Mouse (Mus musculus): Measurements from ENCODE around the gene Siglech. TPM values are rescaled to one million over a fixed set of nuclear protein-coding genes. Genes with fewer than 3 reads are reported as not detected.

The Siglech gene
- polyA plus RNA-seq, 1 experiment from 2014 or later: 0.14 TPM

DNA sequence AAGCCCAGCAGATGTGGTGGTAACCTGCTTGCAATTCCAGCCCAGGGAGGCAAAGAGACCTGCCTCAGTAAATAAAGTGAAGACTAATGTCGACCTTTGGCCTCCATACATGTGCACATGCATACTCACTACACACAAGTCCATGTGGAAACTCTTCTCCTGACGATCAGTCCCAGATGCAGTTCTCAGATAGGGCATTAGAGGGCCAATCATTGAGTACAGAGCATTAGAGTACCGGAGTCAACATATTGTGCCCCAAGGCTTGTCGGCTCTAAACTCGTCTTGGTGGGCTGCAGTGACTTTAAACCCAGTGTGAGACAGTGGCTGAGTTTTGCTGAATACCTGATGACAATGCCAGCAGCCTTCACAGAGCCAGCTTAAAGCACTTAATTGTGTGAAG lies 56.5 kb downstream of the Siglech start:
- H3K4me3 ChIP-seq (ENCODE audit: low read length): no peak overlapping the region
- 84% methylated on average over 5 of the region's 5 CpGs for WGBS
- no peak for ATAC-seq (ENCODE audit: low FRiP score, low TSS enrichment)
- no peak overlapping the region for H3K27ac ChIP-seq (ENCODE audit: low read depth, low read length)
- H3K27me3 ChIP-seq (ENCODE audit: control insufficient read depth, insufficient read depth, low read length): no peaks in the 10 kb centered on the region
- no peaks in the 10 kb centered on the region for H3K9me3 ChIP-seq (ENCODE audit: control insufficient read depth, low read length)
- H3K4me1 ChIP-seq (ENCODE audit: control insufficient read depth, insufficient read depth, low read length): no peaks in the 10 kb centered on the region
- peaks cover 75% of the 10 kb centered on the region for H3K36me3 ChIP-seq (ENCODE audit: control insufficient read depth, insufficient read depth, low read length)
- H3K9ac ChIP-seq (ENCODE audit: low read depth, low read length): no peak overlapping the region
- H3K4me2 ChIP-seq (replicated peaks; ENCODE audit: low read depth, low read length): no peak overlapping the region

DNA sequence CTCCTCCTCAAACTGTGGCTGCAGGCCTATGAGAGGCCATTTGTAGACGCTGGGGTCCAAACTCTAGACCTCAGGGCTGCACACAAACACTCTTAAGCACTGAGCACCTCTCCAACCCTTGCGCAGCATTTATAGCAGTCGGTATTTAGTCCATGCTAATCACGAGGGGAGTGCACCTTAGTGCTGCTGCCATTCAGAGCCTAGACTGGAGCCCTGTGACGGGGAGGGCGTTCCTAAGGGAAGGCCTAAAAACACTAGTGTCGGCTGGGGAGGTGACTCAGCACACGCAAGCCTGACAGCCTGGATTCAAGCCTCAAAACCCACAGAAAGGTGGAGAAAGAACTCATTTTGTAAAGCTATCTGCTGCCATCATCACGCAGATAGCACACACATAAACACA lies 59.6 kb downstream of the Siglech start:
- Histone ChIP-seq H3K27ac (ENCODE audit: low read depth, low read length) (no peak overlapping the region), H3K4me1 (ENCODE audit: control insufficient read depth, insufficient read depth, low read length) (no peaks in the 10 kb centered on the region), H3K4me2 (replicated peaks; ENCODE audit: low read depth, low read length) (no peak overlapping the region), H3K27me3 (ENCODE audit: control insufficient read depth, insufficient read depth, low read length) (no peaks in the 10 kb centered on the region), H3K9ac (ENCODE audit: low read depth, low read length) (no peak overlapping the region), H3K4me3 (ENCODE audit: low read length) (no peak overlapping the region), H3K9me3 (ENCODE audit: control insufficient read depth, low read length) (no peaks in the 10 kb centered on the region), H3K36me3 (ENCODE audit: control insufficient read depth, insufficient read depth, low read length) (peaks cover 69% of the 10 kb centered on the region)
- 82% methylated on average over 9 of the region's 9 CpGs for WGBS
- ATAC-seq (ENCODE audit: low FRiP score, low TSS enrichment): no peak

Other genes with a start within 250 kb of the Siglech start
- gene Tubgcp5, start 26.0 kb downstream of the Siglech start, polyA plus RNA-seq (2014; fragmentation: Nextera tagmentation; extraction: Ambion mirVana): 24.6 and 34.6 TPM in 2 replicates
- gene Cyfip1, start 73.6 kb downstream of the Siglech start, polyA plus RNA-seq (2014; fragmentation: Nextera tagmentation; extraction: Ambion mirVana): 60.3 and 119 TPM in 2 replicates
- gene Nipa2, start 194.3 kb downstream of the Siglech start, polyA plus RNA-seq (2014; fragmentation: Nextera tagmentation; extraction: Ambion mirVana): 39.8 and 56.1 TPM in 2 replicates